In the genomic region with DNA sequence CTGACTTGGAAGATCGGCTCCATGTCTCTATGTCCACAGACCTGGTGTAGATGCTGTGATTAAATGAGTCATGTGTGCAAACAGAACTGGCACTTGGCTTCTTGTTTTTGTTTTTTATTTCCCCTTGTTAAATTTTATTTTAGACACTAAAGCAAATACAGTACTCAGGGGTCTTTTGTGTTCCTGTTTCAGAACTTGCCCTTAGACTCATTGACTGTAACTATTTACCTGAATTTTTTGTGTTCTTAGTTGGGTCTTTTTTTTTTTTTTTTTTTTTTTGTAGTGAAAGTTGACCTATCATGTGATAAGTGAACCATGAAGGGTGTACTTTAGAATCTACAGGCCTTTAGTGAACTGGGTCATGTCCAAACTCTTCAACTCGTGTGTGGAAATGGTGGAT, we compare ENCODE assay signal across 31 mouse cellular contexts.
"Had no signal": no experiment of that assay in that cellular context is flagged by ENCODE, and none has a peak within 500 bp of the region (broad histone marks: within the 10 kb centered on the region; RNA-seq: fewer than 3 reads in every experiment).

No protein-coding gene starts in this region.

- H3K36me3 ChIP-seq: limb, embryonic 13.5 days; limb, embryonic 15.5 days; liver, embryonic 15.5 days; lung, embryonic 15.5 days; midbrain, embryonic 12.5 days; midbrain, embryonic 13.5 days; midbrain, embryonic 15.5 days had no signal

- H3K4me2 ChIP-seq: limb, embryonic 12.5 days; limb, embryonic 13.5 days; limb, embryonic 15.5 days; liver, embryonic 11.5 days; liver, embryonic 12.5 days; liver, embryonic 13.5 days; liver, embryonic 15.5 days; lung, embryonic 14.5 days; lung, embryonic 15.5 days; midbrain, embryonic 11.5 days; midbrain, embryonic 12.5 days; midbrain, embryonic 13.5 days; midbrain, embryonic 15.5 days had no signal

- H3K27me3 ChIP-seq: limb, embryonic 12.5 days; limb, embryonic 13.5 days; limb, embryonic 15.5 days; liver, embryonic 12.5 days; liver, embryonic 13.5 days; liver, embryonic 15.5 days; lung, embryonic 15.5 days; megakaryocyte, embryonic 14.5 days; midbrain, embryonic 12.5 days; midbrain, embryonic 13.5 days; midbrain, embryonic 15.5 days had no signal

- H3K9me3 ChIP-seq: limb, embryonic 10.5 days; limb, embryonic 12.5 days; limb, embryonic 13.5 days; limb, embryonic 15.5 days; liver, embryonic 12.5 days; liver, embryonic 13.5 days; liver, embryonic 15.5 days; lung, embryonic 15.5 days; megakaryocyte, embryonic 14.5 days; midbrain, embryonic 10.5 days; midbrain, embryonic 12.5 days; midbrain, embryonic 13.5 days; midbrain, embryonic 15.5 days had no signal

- H3K9ac ChIP-seq: limb, embryonic 12.5 days; limb, embryonic 13.5 days; limb, embryonic 15.5 days; liver, embryonic 12.5 days; liver, embryonic 13.5 days; liver, embryonic 14.5 days; liver, embryonic 15.5 days; liver, postnatal 0 days; lung, embryonic 14.5 days; lung, embryonic 15.5 days; midbrain, embryonic 12.5 days; midbrain, embryonic 13.5 days; midbrain, embryonic 15.5 days had no signal

- H3K4me3 ChIP-seq: limb, embryonic 10.5 days; limb, embryonic 12.5 days; limb, embryonic 13.5 days; limb, embryonic 15.5 days; liver, embryonic 12.5 days; liver, embryonic 13.5 days; liver, embryonic 15.5 days; lung, embryonic 15.5 days; megakaryocyte, embryonic 14.5 days; midbrain, embryonic 10.5 days; midbrain, embryonic 12.5 days; midbrain, embryonic 13.5 days; midbrain, embryonic 15.5 days; myocyte had no signal

- H3K27ac ChIP-seq: limb, embryonic 10.5 days; limb, embryonic 12.5 days; limb, embryonic 13.5 days; limb, embryonic 15.5 days; liver, embryonic 12.5 days; liver, embryonic 13.5 days; liver, embryonic 14.5 days; liver, embryonic 15.5 days; lung, embryonic 15.5 days; macrophage; midbrain, embryonic 10.5 days; midbrain, embryonic 12.5 days; midbrain, embryonic 13.5 days; midbrain, embryonic 15.5 days had no signal

- ATAC-seq: liver, embryonic 12.5 days; liver, postnatal 0 days; lung, postnatal 0 days; midbrain, embryonic 13.5 days; midbrain, embryonic 15.5 days; midbrain, embryonic 16.5 days had no signal

- DNase-seq: left cerebral cortex, postnatal 4 days; liver; liver, embryonic 13.5 days; liver, postnatal 0 days; lung, adult 18-20 months; lung, adult 2 months; lung, embryonic 14.5 days; lung, postnatal 10 days; lung, postnatal 14 days; lung, postnatal 36 days; lung, postnatal 4 days; midbrain, embryonic 14.5 days had no signal
